Mouse (Mus musculus) CD8-positive naive resting alpha-beta T cell, adult 2 months (primary cell): ENCODE measurements at regions not wholly inside any gene's neighbourhood (a gene's known extent, or its start where the extent isn't known, plus 50 kb on each side); places are given as distances from the start of the nearest gene placed in this dataset.

ENCODE experiments used
- DNase-seq, 2 experiments: peaks; one replicate each; pipeline ENCODE4 v3.0.0; 2022; ENCODE audit warnings: low read depth in 2 of 2, low spot score in 2 of 2

DNA sequence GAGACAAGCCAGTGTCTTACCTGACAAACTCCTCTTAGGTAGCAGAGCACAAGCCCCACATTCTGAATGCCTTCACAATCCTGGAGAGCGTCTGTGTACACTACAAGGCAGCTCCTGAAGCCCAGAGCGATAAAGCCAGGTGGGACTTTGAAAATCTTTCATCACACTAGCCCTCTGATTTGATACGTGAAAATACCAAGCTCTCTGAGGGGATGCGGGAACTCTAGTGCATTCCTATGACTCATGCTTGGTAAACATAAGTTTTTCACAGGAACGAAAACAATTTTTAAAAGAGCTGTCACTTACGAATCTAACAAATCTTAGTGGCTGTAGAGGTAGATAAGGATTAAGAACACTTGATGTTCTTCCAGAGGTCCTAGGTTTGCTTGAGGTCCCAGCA, 108.6 kb upstream of the Peli1 start:
- no peak for DNase-seq

DNA sequence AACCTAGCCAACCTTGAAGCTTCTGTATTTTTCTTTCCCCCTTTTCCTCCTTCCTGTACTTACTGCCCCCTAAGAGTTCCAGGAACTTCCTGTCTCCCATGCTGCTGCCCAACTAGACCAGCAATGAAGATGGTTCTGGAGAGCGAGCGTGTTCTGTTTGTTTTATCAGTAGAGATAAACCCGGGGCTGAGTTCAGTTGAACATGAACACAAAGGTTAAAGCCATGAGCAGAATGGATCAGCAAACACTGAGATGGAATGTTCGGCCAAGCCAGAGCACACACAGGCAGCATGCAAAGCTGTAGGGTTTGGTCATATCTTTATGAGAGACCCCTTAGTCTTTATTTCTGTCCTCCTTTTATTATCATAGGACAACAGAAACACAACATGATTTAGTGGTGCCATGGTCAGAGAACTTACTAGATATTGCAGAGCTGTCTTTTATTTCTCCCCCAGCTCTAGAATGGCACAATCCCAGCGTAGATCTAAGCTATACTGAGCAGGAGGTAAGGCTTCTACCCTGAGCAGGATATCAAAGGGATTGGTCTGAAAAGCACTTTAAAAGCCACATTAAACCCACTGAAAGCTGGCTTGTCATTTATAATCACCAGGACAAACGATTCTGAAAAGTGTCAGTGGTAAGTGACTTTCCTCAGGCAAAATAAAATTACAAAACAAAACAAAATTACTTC, 105.9 kb upstream of the Peli1 start:
- DNase-seq = no peak

DNA sequence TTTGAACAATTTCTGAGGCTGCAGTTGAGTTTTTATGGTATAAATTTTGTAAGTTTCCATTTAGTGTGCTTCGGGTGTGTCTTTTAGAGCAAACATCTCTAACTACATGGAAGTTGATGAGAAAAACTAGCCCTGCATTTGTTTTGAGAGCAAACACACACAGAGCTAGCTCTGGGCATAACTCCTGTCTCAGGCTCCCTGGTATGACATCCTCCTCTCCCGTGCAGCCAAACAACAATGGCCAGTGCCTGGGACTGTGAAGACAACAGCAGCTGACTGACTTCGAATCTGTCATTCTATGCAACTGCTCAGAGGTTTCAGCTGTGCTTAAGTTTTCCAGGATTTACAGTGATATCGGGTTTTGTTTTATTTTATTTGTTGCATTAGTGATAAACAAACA, 105.3 kb upstream of the Peli1 start:
- DNase-seq = no peak

DNA sequence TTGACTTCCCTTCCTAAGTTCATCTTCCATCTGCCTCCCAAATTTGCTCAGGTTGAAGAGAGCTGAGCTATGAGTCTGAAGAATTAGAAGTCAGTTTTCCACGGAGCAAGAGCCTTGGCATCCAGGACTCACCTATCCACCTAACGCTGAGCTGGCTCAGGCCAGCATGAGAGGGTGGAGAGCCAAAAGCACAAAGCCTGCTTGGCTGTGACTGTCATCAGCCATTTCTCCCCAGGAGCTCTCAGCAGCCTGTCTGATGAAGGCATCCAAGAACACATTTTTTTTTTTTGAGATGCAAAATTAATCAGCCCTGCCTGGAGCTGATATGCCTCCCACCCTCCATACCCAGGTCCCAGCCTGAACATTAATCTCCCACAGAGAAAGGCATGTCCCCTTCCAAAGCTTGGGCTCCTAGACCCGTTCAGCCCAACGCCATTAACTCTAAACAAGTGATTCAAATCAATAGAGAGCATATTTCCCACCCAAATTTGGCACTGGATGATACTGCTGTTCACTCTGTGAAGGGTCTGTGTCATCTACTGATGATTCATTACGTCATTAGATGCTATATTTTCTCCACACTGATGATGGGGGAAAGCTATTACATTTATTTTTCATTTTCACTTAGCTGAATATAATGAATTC, 103.8 kb upstream of the Peli1 start:
- DNase-seq = no peak

DNA sequence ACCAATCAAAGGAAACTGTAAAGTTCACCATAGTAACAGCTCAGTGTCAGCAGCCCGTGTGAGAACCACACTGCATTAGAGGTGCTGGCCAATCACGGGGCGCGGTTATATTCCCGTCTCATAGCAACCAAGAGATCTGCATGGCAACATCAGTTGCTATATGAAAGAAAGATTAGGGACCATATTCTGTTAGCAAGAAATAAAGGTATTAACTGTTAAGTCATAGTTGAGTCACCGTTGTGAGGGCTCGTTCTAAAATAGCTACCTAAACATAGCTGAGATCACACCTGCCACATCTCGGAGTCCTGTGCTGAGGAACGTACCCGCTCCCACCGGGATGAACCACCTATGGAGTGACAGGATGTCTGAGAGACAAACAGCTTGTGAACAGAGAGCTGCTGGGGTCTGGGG, 103.2 kb upstream of the Peli1 start:
- no peak for DNase-seq

DNA sequence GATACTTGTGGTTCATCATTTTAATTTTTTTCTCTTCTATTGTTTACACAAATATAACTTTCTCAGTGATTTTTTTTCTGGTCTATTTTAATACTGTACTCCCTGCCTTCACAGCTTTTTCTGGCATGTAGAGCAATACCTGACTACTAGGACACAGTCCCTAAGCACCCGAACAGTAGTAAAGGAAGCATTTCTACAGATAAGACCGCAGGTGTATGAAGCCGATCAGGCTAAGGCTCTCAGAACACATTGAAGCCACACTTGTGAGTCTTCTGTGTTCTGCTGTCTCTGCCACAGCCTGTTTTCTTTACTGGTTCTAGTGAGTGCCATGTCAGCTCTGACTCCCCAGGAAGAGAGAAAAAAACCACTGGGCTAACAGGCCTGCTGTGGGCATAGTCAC, 102.2 kb upstream of the Peli1 start:
- no peak for DNase-seq

DNA sequence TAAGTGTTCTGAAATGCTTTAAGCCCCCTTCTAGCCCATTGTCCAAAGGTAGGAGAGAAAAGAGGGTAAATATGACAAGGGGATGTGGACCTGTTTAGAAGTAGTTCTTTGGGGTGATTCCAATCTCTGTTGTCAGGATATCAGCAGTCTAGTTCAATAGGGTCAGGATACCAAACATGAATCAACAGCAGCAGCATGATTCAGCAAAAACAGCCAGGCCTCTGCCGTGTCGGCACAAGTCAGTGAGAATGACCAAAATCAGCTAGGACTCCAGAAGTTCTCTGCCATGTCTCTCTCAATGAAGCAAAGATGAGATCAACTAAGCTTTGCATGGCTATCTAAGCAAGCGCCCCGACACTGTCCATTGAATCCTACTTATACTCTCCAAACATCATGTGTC, 97.5 kb upstream of the Peli1 start:
- DNase-seq = no peak

DNA sequence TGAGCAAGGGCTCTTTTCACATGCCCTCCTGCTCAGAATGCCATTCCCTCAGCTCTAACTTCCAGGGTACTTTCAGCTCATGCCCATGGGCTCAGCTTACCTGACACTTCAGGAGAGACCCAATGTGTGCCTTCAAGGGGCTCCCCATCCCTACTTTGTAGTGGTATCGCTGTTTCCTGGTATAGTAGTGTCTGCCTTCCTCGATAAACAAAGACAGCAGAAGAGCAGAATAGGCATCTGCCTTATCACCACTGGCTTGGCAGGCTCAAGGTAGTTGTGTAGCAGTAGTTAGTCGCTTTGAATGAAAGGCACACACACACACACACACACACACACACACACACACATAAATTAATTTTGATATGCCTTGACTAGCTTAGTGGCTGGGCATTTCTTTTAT, 89.7 kb upstream of the Peli1 start:
- DNase-seq = no peak

DNA sequence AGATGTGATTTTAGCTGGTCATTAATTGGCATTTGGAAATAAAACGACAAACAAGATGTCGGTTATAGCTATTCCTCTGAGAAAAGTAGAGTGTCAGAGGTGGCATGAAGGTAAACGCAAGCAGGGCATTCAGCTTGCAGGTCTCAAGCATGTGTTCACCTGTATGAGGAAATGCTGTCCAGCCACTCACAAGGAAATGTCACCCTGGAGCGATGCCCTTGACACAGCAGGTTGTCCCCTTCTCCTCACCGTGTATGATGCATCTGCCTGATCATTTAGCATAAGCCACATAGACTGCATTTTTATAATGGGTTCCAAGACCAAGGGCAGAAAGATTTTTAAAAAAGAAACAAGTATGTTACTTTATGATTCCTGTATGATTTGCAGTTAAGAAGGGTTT, 83.9 kb upstream of the Peli1 start:
- DNase-seq = no peak

DNA sequence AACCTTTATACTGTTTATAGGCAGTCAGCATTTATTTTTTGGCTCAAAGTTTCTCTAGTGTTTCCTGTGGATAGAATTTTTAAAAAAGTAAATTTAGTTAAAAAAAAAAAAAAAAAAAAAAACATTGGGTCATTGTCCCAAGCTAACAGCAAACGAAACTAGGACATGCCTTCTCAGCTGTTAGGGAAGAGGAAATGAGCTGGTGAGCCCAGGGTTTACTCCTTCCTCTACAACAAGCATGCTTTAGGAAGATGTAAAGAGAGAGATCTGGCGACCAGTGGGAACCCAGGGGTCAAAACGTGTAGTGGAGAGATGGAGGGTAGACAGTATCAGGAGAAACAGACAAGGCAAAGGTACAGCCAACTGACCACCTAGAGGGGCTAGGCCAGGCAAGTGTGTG, 81.6 kb upstream of the Peli1 start:
- no peak for DNase-seq

DNA sequence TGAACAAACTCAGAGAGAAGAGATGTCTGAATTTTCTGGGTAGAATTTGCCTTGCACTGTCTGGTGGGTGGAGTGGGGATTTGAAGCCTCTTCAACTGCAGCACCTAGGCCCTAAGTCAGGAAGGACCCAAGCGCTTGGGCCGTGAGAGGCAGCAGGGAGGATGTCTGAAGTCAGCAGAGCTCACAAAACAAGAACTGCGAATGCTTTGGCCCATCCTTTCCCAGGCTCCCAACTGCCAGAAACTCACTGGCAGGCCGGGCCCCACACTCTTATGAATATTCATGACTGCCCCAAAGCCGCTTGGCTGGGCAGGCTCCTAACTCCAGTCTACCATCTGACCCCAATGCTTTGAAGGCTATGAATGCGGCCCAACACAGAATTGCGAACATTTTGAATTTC, 80.2 kb upstream of the Peli1 start:
- no peak for DNase-seq

DNA sequence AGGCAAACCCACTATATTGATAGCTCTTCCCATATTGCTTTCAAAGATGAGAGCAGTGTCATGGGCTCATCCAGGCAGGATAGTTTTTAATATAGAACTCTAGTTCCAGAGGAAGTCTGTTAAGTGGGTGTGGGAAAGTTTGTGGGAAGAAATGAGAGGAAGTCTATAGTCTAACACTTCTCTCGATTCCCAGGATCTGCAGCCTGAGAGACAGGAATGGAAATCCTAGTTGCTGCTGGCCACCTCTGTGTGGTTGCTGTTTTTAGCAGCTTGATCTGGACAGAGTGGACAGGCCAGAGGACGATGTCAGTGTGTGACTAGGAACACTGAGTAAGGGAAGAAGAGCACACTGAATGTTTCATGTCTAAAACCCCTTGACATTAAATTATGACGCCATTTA, 76.8 kb upstream of the Peli1 start:
- DNase-seq = no peak

DNA sequence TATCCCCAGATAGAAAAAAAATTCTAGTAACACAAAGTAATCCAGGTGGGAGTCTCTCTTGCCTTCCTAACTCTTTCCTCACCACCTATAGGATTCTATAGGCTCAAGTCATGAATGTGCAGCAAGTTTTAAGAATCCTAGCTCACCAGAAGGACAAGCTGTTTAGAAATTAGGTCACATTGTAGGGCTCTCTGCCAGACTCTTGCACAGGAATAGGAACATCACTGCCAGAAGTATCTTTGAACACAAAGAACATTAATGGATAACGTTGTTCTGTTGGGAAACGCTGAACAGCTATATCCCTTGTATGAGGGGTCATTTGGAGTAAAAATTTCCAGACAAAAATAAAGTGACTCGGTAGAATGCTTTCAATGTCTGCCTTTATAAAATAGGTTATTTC, 75.6 kb upstream of the Peli1 start:
- DNase-seq = no peak

DNA sequence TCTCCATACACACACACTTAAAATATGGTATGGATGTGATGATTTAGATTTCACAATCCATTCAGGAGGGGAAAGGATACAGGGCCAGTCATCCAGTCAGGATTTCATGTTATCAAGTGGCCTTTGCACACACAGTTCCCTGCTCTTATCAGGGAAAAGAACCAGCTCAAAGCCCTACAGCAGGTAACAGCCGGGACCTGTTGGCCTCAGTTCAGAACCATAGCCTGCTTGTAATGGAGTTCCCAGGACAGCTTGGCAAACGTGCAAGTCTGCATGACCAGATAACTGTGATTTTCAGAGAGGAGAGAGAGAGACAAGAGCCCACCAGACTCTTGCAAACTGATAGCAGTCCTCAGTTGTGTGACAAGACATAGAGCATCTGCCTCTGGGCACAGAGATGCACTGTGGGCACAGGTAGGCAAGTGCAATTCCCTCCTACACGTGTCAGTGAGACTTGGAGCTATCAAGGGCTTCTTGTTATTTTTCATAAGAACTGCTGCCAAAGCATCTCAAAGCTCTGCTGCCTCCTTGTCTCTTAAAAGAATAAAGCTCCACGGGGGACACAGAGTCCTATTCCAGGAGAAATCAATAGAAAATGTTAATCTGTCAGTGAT, 74.9 kb upstream of the Peli1 start:
- no peak for DNase-seq

DNA sequence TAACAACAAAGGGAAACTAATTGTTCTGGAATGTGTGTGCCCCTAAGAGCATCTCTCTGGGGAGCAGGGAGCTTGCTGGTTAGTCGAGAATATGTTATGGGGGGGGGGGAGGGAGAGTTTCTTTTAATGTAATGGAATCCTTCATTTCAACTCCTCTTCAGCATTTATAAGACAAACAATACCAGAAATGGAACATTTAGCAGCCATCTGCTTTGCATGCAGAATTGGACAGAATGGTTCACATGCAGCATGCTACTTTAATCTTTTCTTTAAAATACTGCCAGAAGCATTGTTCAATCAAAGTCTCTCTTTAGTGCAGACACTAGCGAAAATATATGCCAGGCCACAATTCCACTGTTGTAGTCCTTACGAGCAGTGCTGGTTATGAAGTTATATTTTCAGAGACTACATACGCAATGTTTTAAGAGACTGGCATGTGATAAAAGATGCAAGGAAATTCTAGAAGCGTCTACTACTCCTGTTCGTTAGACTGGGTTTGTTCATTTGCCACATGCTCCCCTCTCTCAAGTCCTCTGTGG, 74.2 kb upstream of the Peli1 start:
- DNase-seq = no peak

DNA sequence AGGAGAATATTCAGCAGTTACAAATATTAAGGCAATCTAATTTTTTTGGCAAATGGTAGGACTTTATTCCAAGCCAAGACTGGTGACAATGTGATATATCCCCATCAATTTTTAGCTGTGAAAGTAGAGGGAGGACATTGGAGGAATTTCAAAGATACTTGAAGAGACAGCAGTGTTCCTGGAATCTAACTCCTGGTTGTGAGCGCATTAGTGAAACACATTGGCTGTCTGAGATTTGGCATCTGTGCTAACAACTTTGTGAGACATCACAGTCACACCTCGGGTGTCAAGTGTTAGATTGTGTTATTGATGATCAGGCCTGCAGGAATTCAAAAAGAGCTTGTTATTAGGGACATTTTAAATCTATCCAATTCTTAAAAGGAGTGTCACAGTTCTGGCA, 71.3 kb upstream of the Peli1 start:
- DNase-seq = no peak

DNA sequence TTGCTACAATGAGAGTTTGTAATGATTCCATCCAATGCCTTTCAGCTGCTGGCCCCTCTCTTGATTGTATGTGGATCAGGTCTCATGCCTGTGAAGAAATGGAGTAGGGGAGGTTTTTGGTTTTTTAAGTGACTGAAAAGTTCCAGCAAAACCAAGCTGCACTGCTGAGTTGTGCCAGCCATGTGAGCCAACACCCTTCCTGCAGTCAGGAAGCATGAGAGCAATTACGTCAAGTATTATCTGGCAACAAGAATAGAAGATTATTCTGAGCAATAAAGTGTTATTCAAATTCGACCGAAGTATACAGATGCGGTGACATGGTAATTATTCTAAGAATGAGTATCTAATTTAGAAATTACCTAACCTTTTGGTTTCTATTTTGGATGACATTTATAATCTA, 67.0 kb upstream of the Peli1 start:
- DNase-seq = no peak

DNA sequence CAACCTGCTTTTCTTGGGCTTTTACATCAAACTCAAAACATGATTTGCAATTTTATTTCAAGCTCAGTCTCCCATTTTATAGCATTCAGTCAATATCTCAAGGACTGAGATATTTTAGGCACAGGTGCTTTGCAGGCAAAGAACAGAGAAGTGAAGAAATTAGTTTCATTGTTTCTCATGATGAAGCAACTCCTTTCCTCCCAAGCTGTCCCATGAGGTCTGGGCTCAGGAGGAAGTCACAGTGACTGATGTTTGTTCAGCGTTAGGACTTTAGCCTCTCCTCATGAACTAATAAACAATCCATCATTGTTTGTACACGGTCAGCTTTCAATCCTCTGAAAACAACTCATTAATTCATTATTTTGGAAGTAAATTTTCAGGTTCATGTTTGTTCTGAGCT, 66.6 kb upstream of the Peli1 start:
- no peak for DNase-seq

DNA sequence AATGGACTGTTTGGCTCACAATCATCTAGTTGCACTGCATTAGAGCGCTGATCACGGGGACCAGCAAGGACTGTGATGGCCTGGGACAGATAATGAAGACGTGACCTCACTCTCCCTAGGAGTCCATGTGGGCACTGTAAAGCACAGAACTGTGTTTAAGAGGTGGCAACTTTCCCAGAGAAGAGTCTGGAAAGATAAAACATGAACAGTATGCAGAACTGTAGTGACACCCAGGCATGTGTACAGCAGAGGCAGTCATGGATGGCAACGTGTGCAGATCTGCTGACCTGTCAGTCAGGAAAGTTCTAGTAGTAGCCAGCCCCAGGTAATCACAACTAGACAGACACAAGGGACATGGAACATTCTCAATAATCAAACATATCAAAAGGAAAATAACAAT, 63.8 kb upstream of the Peli1 start:
- no peak for DNase-seq

DNA sequence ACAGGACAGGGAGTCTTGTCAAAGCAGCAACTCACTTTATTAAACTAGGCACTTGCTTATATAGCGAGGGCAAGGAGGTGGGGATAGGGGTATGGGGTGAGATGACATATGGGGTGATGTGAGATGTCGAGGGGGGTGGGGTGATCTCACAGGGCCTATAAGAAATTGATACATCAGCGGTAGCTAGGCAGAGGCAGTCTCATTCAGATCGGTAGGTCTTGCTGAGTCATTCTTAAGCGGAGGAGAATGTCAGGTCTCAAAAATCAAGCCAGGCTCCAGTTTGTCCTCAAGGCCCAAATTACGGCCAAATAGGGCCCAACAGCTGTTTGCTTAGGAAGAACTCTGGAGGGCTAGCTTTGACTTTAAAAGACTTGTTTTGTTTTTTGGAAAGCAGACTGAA, 60.7 kb upstream of the Peli1 start:
- DNase-seq = no peak

DNA sequence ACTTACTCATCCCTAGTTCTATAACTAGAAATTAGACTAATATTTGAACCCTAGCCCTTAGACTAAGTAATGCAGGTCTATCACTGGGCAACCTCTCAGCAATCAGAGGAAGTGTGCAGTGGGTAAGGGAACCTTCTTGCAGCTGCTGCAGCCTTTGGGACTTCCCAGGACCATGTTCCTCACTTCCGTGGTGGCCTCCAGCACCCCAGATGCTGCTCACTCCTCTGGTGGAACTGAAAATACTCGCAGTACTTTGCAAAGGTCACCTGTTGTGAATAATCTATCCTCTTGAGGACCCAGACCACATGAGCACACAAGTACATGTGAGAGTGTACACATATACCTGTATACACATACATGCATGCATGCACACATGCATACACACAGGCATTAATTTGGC, 59.3 kb upstream of the Peli1 start:
- DNase-seq = no peak

DNA sequence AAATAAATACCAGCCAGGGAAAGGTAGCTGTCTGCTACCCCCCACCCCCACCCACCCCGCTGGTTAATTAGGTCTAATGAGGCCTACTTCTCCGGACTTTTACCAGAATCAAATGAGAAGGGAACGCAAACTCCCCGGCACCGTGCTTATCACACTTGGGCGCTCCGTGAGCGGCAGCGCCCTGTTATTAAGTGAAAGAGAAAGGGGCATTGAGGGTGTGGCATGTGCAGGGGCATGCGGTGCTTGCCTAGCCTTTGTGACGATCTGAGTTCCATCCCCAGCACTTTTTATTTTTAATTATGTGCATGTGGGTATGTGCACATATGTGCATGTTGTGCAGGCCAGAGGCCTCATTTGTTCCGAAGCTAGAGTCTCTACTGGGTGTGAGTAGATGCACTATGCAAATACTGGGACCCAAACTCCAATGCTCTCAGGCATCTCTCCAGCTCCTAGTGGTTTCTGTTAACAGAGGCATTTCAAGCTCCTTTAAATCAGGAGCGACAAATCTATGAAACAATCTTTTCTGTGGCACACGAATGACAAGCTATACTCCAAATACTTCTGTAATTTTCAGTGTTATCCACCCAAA, 57.8 kb upstream of the Peli1 start:
- no peak for DNase-seq
